Comparison of ENCODE assay signal across 16 mouse cellular contexts in genomic region chr9:72558780-72559179, GRCm38 (mm10).
"Had no signal": no experiment of that assay in that cellular context is flagged by ENCODE, and none has a peak within 500 bp of the region (broad histone marks: within the 10 kb centered on the region; RNA-seq: fewer than 3 reads in every experiment).

No protein-coding gene starts in this region.

- H3K4me1 ChIP-seq: midbrain, embryonic 10.5 days; neural tube, embryonic 12.5 days; stomach, embryonic 15.5 days had no signal

- DNase-seq: liver, embryonic 13.5 days; liver, postnatal 0 days; lung, embryonic 14.5 days; midbrain, embryonic 14.5 days; right cerebral cortex, postnatal 14 days; thymus, adult 2 months; thymus, postnatal 25 days; thymus, postnatal 4 days had no signal

- H3K4me2 ChIP-seq: liver, embryonic 13.5 days; liver, embryonic 15.5 days; lung, embryonic 14.5 days; midbrain, embryonic 12.5 days; neural tube, embryonic 12.5 days; stomach, embryonic 15.5 days had no signal

- ATAC-seq: liver, postnatal 0 days; midbrain, embryonic 16.5 days had no signal

- H3K27me3 ChIP-seq: liver, embryonic 13.5 days; liver, embryonic 15.5 days; midbrain, embryonic 12.5 days; neural tube, embryonic 12.5 days; stomach, embryonic 15.5 days had no signal

- H3K4me3 ChIP-seq: liver, embryonic 13.5 days; liver, embryonic 15.5 days; midbrain, embryonic 10.5 days; midbrain, embryonic 12.5 days; neural tube, embryonic 12.5 days; stomach, embryonic 15.5 days had no signal

- H3K27ac ChIP-seq: liver, embryonic 13.5 days; liver, embryonic 15.5 days; macrophage; midbrain, embryonic 10.5 days; midbrain, embryonic 12.5 days; neural tube, embryonic 12.5 days; stomach, embryonic 15.5 days; stomach, postnatal 0 days had no signal

- H3K9me3 ChIP-seq: liver, embryonic 13.5 days; liver, embryonic 15.5 days; midbrain, embryonic 10.5 days; midbrain, embryonic 12.5 days; neural tube, embryonic 12.5 days; stomach, embryonic 15.5 days had no signal

- H3K9ac ChIP-seq: liver, embryonic 13.5 days; liver, embryonic 15.5 days; liver, postnatal 0 days; lung, embryonic 14.5 days; midbrain, embryonic 12.5 days; neural tube, embryonic 12.5 days; stomach, embryonic 15.5 days had no signal

- H3K36me3 ChIP-seq: liver, embryonic 13.5 days; liver, embryonic 15.5 days; midbrain, embryonic 10.5 days; midbrain, embryonic 12.5 days; neural tube, embryonic 12.5 days; stomach, embryonic 15.5 days had no signal
